Mouse (Mus musculus) forebrain, embryonic 11.5 days (tissue): ENCODE data around the gene Btd. TPM values are rescaled to one million over a fixed set of nuclear protein-coding genes. Genes with fewer than 3 reads are reported as not detected.

Experiments
- ATAC-seq: fragments of 200-750 bp; cut with Nextera tagmentation; replicated peaks from 2 replicates; pipeline ENCODE4 v1.8.0; 2017; ENCODE audit warnings: moderate TSS enrichment; ENCODE audit not compliant: low FRiP score
- DNase-seq: peaks from one replicate; pipeline ENCODE4 v3.0.0-alpha.2; 2017; ENCODE audit warnings: low spot score
- H3K27ac ChIP-seq: fragments of 300-500 bp; sonication (generic); 2 replicates; pipeline ENCODE4 v1.5.1; 2014; ENCODE audit warnings: low read depth, low read length
- H3K27me3 ChIP-seq: fragments of 300-500 bp; sonication (generic); 2 replicates; pipeline ENCODE4 v1.6.1; 2014; ENCODE audit warnings: mild to moderate bottlenecking, low read length, mixed read lengths; ENCODE audit not compliant: control insufficient read depth, insufficient read depth
- H3K36me3 ChIP-seq: fragments of 300-500 bp; sonication (generic); 2 replicates; pipeline ENCODE4 v1.6.1; 2014; ENCODE audit warnings: mild to moderate bottlenecking, low read length, moderate library complexity, mixed read lengths; ENCODE audit not compliant: control insufficient read depth, insufficient read depth
- H3K4me1 ChIP-seq: fragments of 300-500 bp; sonication (generic); replicated peaks from 2 replicates; pipeline ENCODE4 v1.6.1; 2014; ENCODE audit warnings: low read length, mixed read lengths; ENCODE audit not compliant: control insufficient read depth, insufficient read depth
- H3K4me2 ChIP-seq: fragments of 300-500 bp; sonication (generic); 2 replicates; pipeline ENCODE4 v1.6.1; 2014; ENCODE audit warnings: low read depth, mild to moderate bottlenecking, low read length, moderate library complexity, mixed read lengths; ENCODE audit not compliant: severe bottlenecking
- H3K4me3 ChIP-seq: fragments of 300-500 bp; sonication (generic); 2 replicates; pipeline ENCODE4 v1.5.1; 2014; ENCODE audit warnings: low read depth, low read length
- H3K9ac ChIP-seq: fragments of 300-500 bp; sonication (generic); 2 replicates; pipeline ENCODE4 v1.6.1; 2014; ENCODE audit warnings: low read length
- H3K9me3 ChIP-seq: fragments of 300-500 bp; sonication (generic); 2 replicates; pipeline ENCODE4 v1.6.1; 2016; ENCODE audit warnings: low read length, mixed read lengths; ENCODE audit not compliant: control insufficient read depth
- WGBS: fragments of 180-500 bp; shearing (Covaris S2); extraction: QIAGEN DNeasy Blood & Tissue Kit; methylation state at CpG from one replicate; pipeline ENCODE4 v1.1.7; 2014; 5-methylcytosine and 5-hydroxymethylcytosine counted together
- polyA plus RNA-seq: library from polyadenylated mRNA; unstranded; fragments of >200 nt; fragmentation: Nextera tagmentation; extraction: Ambion mirVana; gene quantifications from 2 replicates; pipeline ENCODE4 v1.2.1, GENCODE M21; 2014

Btd gene
- polyA plus RNA-seq, 1 experiment from 2014 or later = 13.4 TPM

GRCm38 (mm10) chr14:31665566-31665940, 24.7 kb downstream of the Btd start:
- Histone ChIP-seq H3K27me3 (no peaks in the 10 kb centered on the region), H3K4me2 (no peak overlapping the region), H3K4me1 (peaks cover 21% of the 10 kb centered on the region), H3K4me3 (no peak overlapping the region), H3K9me3 (no peaks in the 10 kb centered on the region), H3K9ac (no peak overlapping the region), H3K27ac (no peak overlapping the region), H3K36me3 (no peaks in the 10 kb centered on the region; the same call in 1 of the 2 replicates)
- 84% methylated on average over 4 of the region's 4 CpGs for WGBS
- ATAC-seq (no peak), DNase-seq (no peak)

- WGBS = 95% methylated on average over 28 of the region's 28 CpGs
- peaks cover 23% of the 10 kb centered on the region for H3K4me1 ChIP-seq
Observed at GRCm38 (mm10) chr14:31666931-31667705, 26.3 kb downstream of the Btd start.

GRCm38 (mm10) chr14:31667741-31668140, 26.9 kb downstream of the Btd start:
- Histone ChIP-seq H3K27me3 (no peaks in the 10 kb centered on the region), H3K27ac (no peak overlapping the region), H3K4me2 (no peak overlapping the region), H3K9ac (no peak overlapping the region), H3K4me1 (peaks cover 19% of the 10 kb centered on the region), H3K36me3 (no peaks in the 10 kb centered on the region; the same call in 1 of the 2 replicates), H3K4me3 (no peak overlapping the region), H3K9me3 (no peaks in the 10 kb centered on the region)
- WGBS = 89% methylated on average over 6 of the region's 6 CpGs
- no peak for DNase-seq
- no peak for ATAC-seq

More at GRCm38 (mm10) chr14:31666931-31667705, 26.3 kb downstream of the Btd start:
- Histone ChIP-seq H3K9me3 (no peaks in the 10 kb centered on the region), H3K9ac (no peak overlapping the region), H3K27me3 (no peaks in the 10 kb centered on the region), H3K4me3 (no peak overlapping the region), H3K4me2 (no peak overlapping the region), H3K36me3 (no peaks in the 10 kb centered on the region; the same call in 1 of the 2 replicates), H3K27ac (no peak overlapping the region)
- ATAC-seq (no peak), DNase-seq (no peak)

- 83% methylated on average over 13 of the region's 13 CpGs for WGBS
- Histone ChIP-seq H3K4me1 (peaks cover 14% of the 10 kb centered on the region; the same call in 1 of the 2 replicates), H3K27me3 (no peaks in the 10 kb centered on the region), H3K27ac (no peak overlapping the region), H3K9me3 (no peaks in the 10 kb centered on the region), H3K9ac (no peak overlapping the region), H3K4me2 (no peak overlapping the region), H3K4me3 (no peak overlapping the region), H3K36me3 (no peaks in the 10 kb centered on the region; the same call in 1 of the 2 replicates)
- ATAC-seq = no peak
- no peak for DNase-seq
Observed at GRCm38 (mm10) chr14:31668326-31668725, 27.5 kb downstream of the Btd start.

- H3K27ac ChIP-seq = peak overlapping the region; percentile 63
- ATAC-seq (no peak), DNase-seq (no peak)
- H3K27me3 ChIP-seq = no peaks in the 10 kb centered on the region
- no peak overlapping the region for H3K4me3 ChIP-seq
- no peak overlapping the region; the same call in 1 of the 2 replicates for H3K9ac ChIP-seq
- peaks cover 13% of the 10 kb centered on the region; the same call in 1 of the 2 replicates for H3K4me1 ChIP-seq
- H3K9me3 ChIP-seq = no peaks in the 10 kb centered on the region
- H3K4me2 ChIP-seq = no peak overlapping the region
- no peaks in the 10 kb centered on the region; the same call in 1 of the 2 replicates for H3K36me3 ChIP-seq
- 69% methylated on average over 13 of the region's 13 CpGs for WGBS
Observed at GRCm38 (mm10) chr14:31669161-31669611, 28.4 kb downstream of the Btd start.

DNA sequence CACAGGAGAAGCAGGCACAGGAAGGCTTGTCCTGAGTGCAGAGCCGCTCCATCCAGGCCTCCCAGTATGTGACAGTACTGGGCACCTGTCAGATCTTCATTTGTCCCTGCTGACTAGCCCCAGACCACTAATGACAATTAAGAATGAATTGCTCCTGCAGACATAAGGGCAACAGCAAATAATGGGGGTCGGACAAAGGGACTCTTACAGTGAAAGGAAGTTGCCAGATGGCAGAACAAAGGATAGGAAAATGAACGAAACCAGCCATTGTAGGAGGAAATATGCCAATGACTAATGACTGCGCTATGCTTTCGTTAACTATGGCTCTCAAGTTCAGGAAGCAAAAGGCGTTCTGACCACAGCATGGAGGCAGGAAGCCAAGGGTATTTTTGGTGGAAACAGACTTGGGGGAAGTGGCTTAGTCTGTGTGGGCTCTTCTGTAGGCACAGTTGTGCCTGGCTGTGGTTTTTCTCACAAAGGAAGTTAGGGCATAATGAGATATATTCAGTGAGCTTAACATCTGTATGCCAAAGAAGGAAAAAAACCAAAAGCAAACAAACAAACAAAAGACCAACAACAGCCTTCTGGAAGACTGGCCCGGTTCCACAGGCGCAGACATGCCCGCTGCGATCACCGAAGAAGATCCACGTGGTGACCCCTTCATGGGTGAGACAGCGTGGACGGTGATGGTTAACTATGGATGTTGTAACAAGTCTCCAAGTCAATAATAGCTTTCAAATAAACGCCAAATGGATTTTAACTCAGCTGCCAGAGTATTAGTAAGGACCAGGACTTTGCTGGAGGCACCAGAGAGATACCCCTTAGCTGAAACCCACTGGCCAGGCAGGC, 29.0 kb downstream of the Btd start:
- no peaks in the 10 kb centered on the region; the same call in 1 of the 2 replicates for H3K36me3 ChIP-seq
- H3K9me3 ChIP-seq = no peaks in the 10 kb centered on the region
- no peaks in the 10 kb centered on the region for H3K27me3 ChIP-seq
- no peak for ATAC-seq
- no peak overlapping the region for H3K4me3 ChIP-seq
- no peak overlapping the region for H3K4me2 ChIP-seq
- no peak overlapping the region; the same call in 1 of the 2 replicates for H3K9ac ChIP-seq
- peaks cover 13% of the 10 kb centered on the region; the same call in 1 of the 2 replicates for H3K4me1 ChIP-seq
- no peak for DNase-seq
- H3K27ac ChIP-seq = peak overlapping the region; percentile 63
- WGBS = 68% methylated on average over 15 of the region's 15 CpGs

DNA sequence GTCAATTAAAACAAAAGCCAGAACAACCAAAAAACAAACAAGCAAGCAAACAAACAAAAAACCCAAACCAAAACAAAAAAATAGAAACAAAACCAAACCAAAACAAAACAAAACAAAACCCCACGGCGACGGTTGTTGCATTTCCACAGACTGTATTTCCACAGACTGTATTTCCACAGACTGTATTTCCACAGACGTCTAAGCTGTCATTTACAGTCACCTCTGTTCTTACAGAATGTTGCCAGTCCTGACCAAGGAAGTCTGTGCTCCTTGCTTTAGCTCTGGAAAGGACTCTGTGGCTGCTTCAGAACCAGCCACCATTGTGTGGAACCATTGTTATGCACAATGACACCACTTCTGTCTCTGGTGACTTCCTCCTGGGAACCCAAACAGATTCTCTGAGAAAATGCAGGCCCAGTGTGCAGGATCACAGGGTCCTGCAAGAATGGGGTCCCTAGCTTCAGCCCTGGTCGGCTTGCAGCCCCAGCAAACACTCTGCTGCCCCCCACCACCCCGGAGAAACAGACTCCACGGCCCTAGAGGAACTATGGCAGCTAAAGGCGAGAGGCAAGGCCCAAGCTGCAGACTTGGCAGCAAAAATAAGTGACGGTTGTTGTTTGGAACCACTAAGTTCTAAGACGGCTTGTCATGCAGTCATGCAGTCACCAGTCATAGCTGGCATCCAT, 30.9 kb downstream of the Btd start:
- H3K27me3 ChIP-seq = no peaks in the 10 kb centered on the region
- no peak overlapping the region for H3K4me3 ChIP-seq
- no peak overlapping the region for H3K4me2 ChIP-seq
- peaks cover 13% of the 10 kb centered on the region; the same call in 1 of the 2 replicates for H3K4me1 ChIP-seq
- no peaks in the 10 kb centered on the region; the same call in 1 of the 2 replicates for H3K36me3 ChIP-seq
- 52% methylated on average over 10 of the region's 10 CpGs for WGBS
- H3K9me3 ChIP-seq = no peaks in the 10 kb centered on the region
- DNase-seq (no peak), ATAC-seq (no peak)
- no peak overlapping the region for H3K27ac ChIP-seq
- H3K9ac ChIP-seq = no peak overlapping the region

GRCm38 (mm10) chr14:31680656-31681055, 39.8 kb downstream of the Btd start:
- DNase-seq (no peak), ATAC-seq (no peak)
- Histone ChIP-seq H3K27me3 (no peaks in the 10 kb centered on the region), H3K27ac (no peak overlapping the region), H3K4me1 (no peaks in the 10 kb centered on the region), H3K9ac (no peak overlapping the region), H3K36me3 (no peaks in the 10 kb centered on the region), H3K4me3 (no peak overlapping the region), H3K9me3 (no peaks in the 10 kb centered on the region), H3K4me2 (no peak overlapping the region)
- 91% methylated on average over 3 of the region's 3 CpGs for WGBS
